22 mouse cellular contexts compared by ENCODE assay signal in the genomic region with DNA sequence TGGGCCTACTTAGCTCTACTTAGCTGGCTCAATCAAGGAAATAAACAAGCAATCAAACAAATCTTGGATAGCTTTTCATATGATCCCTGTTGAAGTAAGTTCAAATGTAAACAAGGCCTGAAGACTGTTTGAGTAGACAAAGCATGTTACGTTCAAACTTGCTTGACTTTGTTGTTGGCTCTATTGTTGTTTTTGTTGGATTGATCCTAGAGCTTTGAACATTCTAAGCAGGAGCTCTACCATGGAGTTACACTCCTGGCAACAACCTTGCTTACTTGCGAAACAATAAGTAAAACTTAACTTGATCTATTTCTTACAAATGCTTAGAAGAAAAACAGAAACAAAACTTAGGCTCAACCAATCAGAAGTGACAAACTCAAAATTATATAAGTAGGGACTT.
DNase-seq lines count a peak whose midpoint lies in the region; ATAC-seq lines count a peak whose summit lies in the region.
"Had no signal": no experiment of that assay in that cellular context is flagged by ENCODE, and none has a peak within 500 bp of the region (broad histone marks: within the 10 kb centered on the region; RNA-seq: fewer than 3 reads in every experiment).

No protein-coding gene starts in this region.

- H3K9ac ChIP-seq in intestine, embryonic 16.5 days (ENCODE audit: low read depth, low read length) = no peak overlapping the region

- H3K36me3 ChIP-seq in intestine, embryonic 16.5 days (ENCODE audit: control insufficient read depth, insufficient read depth, low read length) = no peaks in the 10 kb centered on the region
- H3K36me3 ChIP-seq: G1E had no signal

- intact Hi-C loops in left cerebral cortex, postnatal 25 days (cut with DNase I) = no loop called here

- no peaks in the 10 kb centered on the region for H3K4me1 ChIP-seq in intestine, embryonic 16.5 days (ENCODE audit: control insufficient read depth, insufficient read depth, low read length)

- DNase-seq in adipocyte (ENCODE audit: low spot score) = peak; percentile 45
- peak; percentile 95 for DNase-seq in fat pad, adult 2 months (ENCODE audit: extremely low read depth, low read depth, low spot score)
- DNase-seq in gonadal fat pad, adult 2 months (ENCODE audit: low read depth) = peak; percentile 94
- DNase-seq in embryo, embryonic 11 days = no peak
- DNase-seq in left cerebral cortex, postnatal 25 days (ENCODE audit: low spot score in 2 of 2) = no peak
- DNase-seq: adrenal gland, adult 2 months; adrenal gland, adult 8-10 months; adrenal gland, postnatal 10 days; adrenal gland, postnatal 14 days; adrenal gland, postnatal 25 days; adrenal gland, postnatal 36 days; B cell, adult 2 months; cerebellum, adult 11 months; cerebellum, adult 11-12 months; cerebellum, adult 18-20 months; cerebellum, adult 2 months had no signal

- no peak overlapping the region for H3K4me3 ChIP-seq in intestine, embryonic 16.5 days (ENCODE audit: low read length)

- no peak overlapping the region for H3K4me2 ChIP-seq in intestine, embryonic 16.5 days (ENCODE audit: low read depth, low read length)

- ATAC-seq in intestine, embryonic 16.5 days = no peak
- ATAC-seq: activated CD4-positive, CD25-positive, alpha-beta regulatory T cell, adult 4 months; CD4-positive, CD25-positive, alpha-beta regulatory T cell, adult 4 months; Patski had no signal

- H3K27ac ChIP-seq in intestine, embryonic 16.5 days (ENCODE audit: low read length) = no peak overlapping the region

- 84% methylated on average over 2 of the region's 2 CpGs for WGBS in intestine, embryonic 16.5 days

- H3K27me3 ChIP-seq in intestine, embryonic 16.5 days (replicated peaks; ENCODE audit: control insufficient read depth, insufficient read depth, low read length) = no peaks in the 10 kb centered on the region
- H3K27me3 ChIP-seq: CH12.LX, Patski had no signal

- H3K9me3 ChIP-seq in intestine, embryonic 16.5 days (ENCODE audit: control insufficient read depth, low read length) = no peaks in the 10 kb centered on the region
- H3K9me3 ChIP-seq: G1E had no signal

Comparison
In these comparisons a context has a peak if more than half of its experiments do, and no peak if none do; other contexts are left out.
1. DNase-seq: peak in adipocyte (single experiment), fat pad, adult 2 months (single experiment) and gonadal fat pad, adult 2 months (single experiment); none in embryo, embryonic 11 days (single experiment) and left cerebral cortex, postnatal 25 days (0 of 2).